ENCODE assay signal across 8 mouse cellular contexts in the genomic region with DNA sequence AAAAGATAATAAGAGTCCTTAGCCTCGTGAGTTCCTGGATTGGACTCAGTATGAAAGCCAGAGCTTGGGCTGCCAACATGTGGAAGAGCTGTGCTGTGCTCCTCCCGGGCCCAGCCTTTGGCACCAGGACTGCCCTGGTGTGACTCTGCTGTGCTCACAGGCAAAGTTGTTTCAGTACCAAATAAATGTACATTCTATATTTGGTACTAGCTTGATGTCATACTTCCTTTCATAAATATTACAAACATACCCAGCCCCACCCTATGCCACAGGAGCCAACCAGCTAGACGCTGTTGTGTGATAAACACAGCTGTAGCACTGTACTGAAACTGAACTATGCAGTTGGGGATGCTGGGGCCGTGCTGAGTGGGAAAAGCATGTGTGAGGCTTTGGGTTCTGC.
DNase-seq lines count a peak whose midpoint lies in the region; ATAC-seq and TF ChIP-seq lines count a peak whose summit lies in the region.

No protein-coding gene starts in this region.

- H3K27me3 ChIP-seq in limb, embryonic 12.5 days, result no peaks in the 10 kb centered on the region
- H3K27me3 ChIP-seq in limb, embryonic 10.5 days (ENCODE audit: low read depth, poor library complexity, severe bottlenecking), result no peaks in the 10 kb centered on the region
- no peaks in the 10 kb centered on the region for H3K27me3 ChIP-seq in small intestine, adult 2 months (ENCODE audit: control insufficient read depth, insufficient read depth, low read length)

- H3K4me1 ChIP-seq in limb, embryonic 12.5 days (replicated peaks), result peaks cover 40% of the 10 kb centered on the region
- peaks cover 34% of the 10 kb centered on the region for H3K4me1 ChIP-seq in limb, embryonic 10.5 days
- H3K4me1 ChIP-seq in bone marrow, adult 2 months (ENCODE audit: control insufficient read depth, insufficient read depth, low read length), result peaks cover 6% of the 10 kb centered on the region
- H3K4me1 ChIP-seq in small intestine, adult 2 months (ENCODE audit: control insufficient read depth, insufficient read depth, insufficient read length, low read length), result no peaks in the 10 kb centered on the region; the same call in 1 of the 2 replicates

- H3K4me2 ChIP-seq in limb, embryonic 12.5 days, result no peak overlapping the region

- no peak overlapping the region for H3K4me3 ChIP-seq in limb, embryonic 12.5 days (replicated peaks)
- no peak overlapping the region for H3K4me3 ChIP-seq in limb, embryonic 10.5 days
- H3K4me3 ChIP-seq in bone marrow, adult 2 months (replicated peaks; ENCODE audit: control insufficient read depth, low read depth, low read length), result no peak overlapping the region
- no peak overlapping the region for H3K4me3 ChIP-seq in small intestine, adult 2 months (ENCODE audit: low read depth, low read length)

- 0 out of 2 replicates have a peak, but pooled peaks have one; percentile 29 for TF ChIP-seq POLR2A in bone marrow, adult 2 months (IDR thresholded peaks at IDR 0.05; ENCODE audit: borderline replicate concordance, control insufficient read depth, low read depth, low read length)
- TF ChIP-seq POLR2A in small intestine, adult 2 months (IDR thresholded peaks at IDR 0.05; ENCODE audit: low read depth, low read length), result no peak

- H3K27ac ChIP-seq in limb, embryonic 12.5 days, result peak overlapping the region; percentile 47; the same call in 1 of the 2 replicates
- no peak overlapping the region for H3K27ac ChIP-seq in limb, embryonic 10.5 days
- peak overlapping the region; percentile 53 for H3K27ac ChIP-seq in bone marrow, adult 2 months (ENCODE audit: control insufficient read depth, insufficient read depth, low read depth, low read length, poor library complexity)
- H3K27ac ChIP-seq in small intestine, adult 2 months (ENCODE audit: insufficient read depth, low read depth, low read length), result peak overlapping the region; percentile 19; the same call in 1 of the 2 replicates

- no peaks in the 10 kb centered on the region for H3K9me3 ChIP-seq in limb, embryonic 12.5 days
- no peaks in the 10 kb centered on the region for H3K9me3 ChIP-seq in limb, embryonic 10.5 days (replicated peaks)

- WGBS in limb, embryonic 12.5 days, result 62% methylated on average over 4 of the region's 4 CpGs
- WGBS in limb, embryonic 10.5 days, result 85% methylated on average over 4 of the region's 4 CpGs
- WGBS in bone marrow, adult 2 months, result 29% methylated on average over 4 of the region's 4 CpGs
- WGBS in small intestine, adult 2 months, result 33% methylated on average over 4 of the region's 4 CpGs

- TF ChIP-seq CTCF in bone marrow, adult 2 months (IDR thresholded peaks at IDR 0.05; ENCODE audit: control insufficient read depth, insufficient read depth, low read length), result no peak
- TF ChIP-seq CTCF in small intestine, adult 2 months (IDR thresholded peaks at IDR 0.05; ENCODE audit: extremely low read depth, insufficient read length, insufficient replicate concordance, low read depth, low read length), result no peak

- no peaks in the 10 kb centered on the region for H3K36me3 ChIP-seq in limb, embryonic 12.5 days
- no peaks in the 10 kb centered on the region for H3K36me3 ChIP-seq in limb, embryonic 10.5 days
- no peaks in the 10 kb centered on the region for H3K36me3 ChIP-seq in small intestine, adult 2 months (ENCODE audit: control insufficient read depth, insufficient read depth, low read length)

- 0 out of 2 replicates have a peak, but pooled peaks have one; percentile 44 for ATAC-seq in limb, embryonic 12.5 days (ENCODE audit: insufficient number of reproducible peaks, insufficient read depth, low FRiP score, low TSS enrichment, low read depth)

- no peak for DNase-seq in limb, embryonic 10.5 days (ENCODE audit: low spot score)
- peak; percentile 19 for DNase-seq in kidney, postnatal 14 days
- no peak for DNase-seq in adrenal gland, adult 18-20 months (ENCODE audit: low spot score in 2 of 2)
- no peak for DNase-seq in right cerebral cortex, postnatal 4 days
- DNase-seq in yolk sac, embryonic 10.5 days (ENCODE audit: low spot score), result no peak

- H3K9ac ChIP-seq in limb, embryonic 12.5 days (replicated peaks), result no peak overlapping the region
